Mouse (Mus musculus) thymus, adult 2 months (tissue): Measurements from ENCODE around the gene Myadm.

ENCODE experiments used
- CTCF ChIP-seq: fragments of 200-500 bp; IDR thresholded peaks from 2 replicates; pipeline ENCODE4 v1.5.1; 2012; ENCODE audit warnings: mild to moderate bottlenecking, control low read depth, low read length, moderate library complexity, borderline replicate concordance; ENCODE audit not compliant: control insufficient read depth, poor library complexity, insufficient read depth; ENCODE audit errors: extremely low read depth
- POLR2A ChIP-seq: fragments of 200-500 bp; IDR thresholded peaks from 2 replicates; pipeline ENCODE4 v1.6.1; 2012; ENCODE audit warnings: mild to moderate bottlenecking, low read length, control low read depth, moderate library complexity; ENCODE audit not compliant: control insufficient read depth, poor library complexity, insufficient read depth; ENCODE audit errors: extremely low read depth

DNA sequence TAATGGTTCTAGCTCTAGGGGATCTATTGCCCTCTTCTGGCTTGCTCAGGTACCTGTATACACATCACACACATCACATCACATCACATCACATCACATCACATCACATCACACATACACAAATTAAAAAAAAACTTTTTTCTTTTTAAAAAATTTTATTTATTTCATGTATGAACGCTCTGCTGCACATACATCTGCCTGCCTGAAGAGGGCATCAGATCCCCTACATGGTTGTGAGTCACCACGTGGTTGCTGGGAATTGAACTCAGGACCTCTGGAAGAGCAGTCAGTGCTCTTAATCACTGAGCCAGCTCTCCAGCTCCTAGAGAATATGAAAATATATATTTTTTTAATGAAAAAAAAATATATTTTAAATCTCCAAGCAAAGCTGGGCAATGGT lies 49.7 kb upstream of the Myadm start:
- no peak for TF ChIP-seq CTCF
- TF ChIP-seq POLR2A = no peak
